Mouse (Mus musculus) inflammation-experienced regulatory T-cells, adult 6 months (primary cell): ENCODE data around the gene Erg28. TPM values are rescaled to one million over a fixed set of nuclear protein-coding genes. Genes with fewer than 3 reads are reported as not detected.

Source experiments
- ATAC-seq: one replicate; pipeline ENCODE4 v1.8.0; 2017
- polyA plus RNA-seq, 3 experiments: library from polyadenylated mRNA; unstranded; fragments of 100-300 nt; shearing (Covaris generic); gene quantifications; one replicate each; pipeline ENCODE4 v1.2.1; 2017

Gene Erg28
- polyA plus RNA-seq, 3 experiments from 2014 or later: 134 to 173 (median 139) TPM

GRCm38 (mm10) chr12:85811676-85812075 is 12.7 kb downstream of the Erg28 start:
- no peak for ATAC-seq

GRCm38 (mm10) chr12:85810959-85811358 is 13.4 kb downstream of the Erg28 start:
- no peak for ATAC-seq

- no peak for ATAC-seq
These were observed 14.6 kb downstream of the Erg28 start for GRCm38 (mm10) chr12:85809726-85810125.

GRCm38 (mm10) chr12:85800031-85800430 is 24.3 kb downstream of the Erg28 start:
- no peak for ATAC-seq

GRCm38 (mm10) chr12:85795551-85795950 is 28.8 kb downstream of the Erg28 start:
- no peak for ATAC-seq

GRCm38 (mm10) chr12:85794094-85794493 is 30.3 kb downstream of the Erg28 start:
- no peak for ATAC-seq

- ATAC-seq: no peak
These were observed 31.5 kb downstream of the Erg28 start for GRCm38 (mm10) chr12:85792821-85793346.

GRCm38 (mm10) chr12:85792158-85792557 is 32.2 kb downstream of the Erg28 start:
- ATAC-seq: no peak

- no peak for ATAC-seq
These were observed 39.2 kb downstream of the Erg28 start for GRCm38 (mm10) chr12:85784916-85785815.

- ATAC-seq: no peak
These were observed 42.7 kb downstream of the Erg28 start for GRCm38 (mm10) chr12:85781606-85782005.

GRCm38 (mm10) chr12:85779707-85780106 is 44.6 kb downstream of the Erg28 start:
- no peak for ATAC-seq

GRCm38 (mm10) chr12:85778962-85779361 is 45.4 kb downstream of the Erg28 start:
- no peak for ATAC-seq

GRCm38 (mm10) chr12:85771356-85771755 is 53.0 kb downstream of the Erg28 start:
- no peak for ATAC-seq

GRCm38 (mm10) chr12:85767750-85768149 is 56.6 kb downstream of the Erg28 start:
- no peak for ATAC-seq

GRCm38 (mm10) chr12:85766287-85766686 is 58.1 kb downstream of the Erg28 start:
- no peak for ATAC-seq

Other genes starting within 250 kb of the Erg28 start
- under 1 TPM; 0.37 to 0.59 (median 0.58) TPM for gene Jdp2, start 225.5 kb downstream of the Erg28 start, polyA plus RNA-seq
- gene Batf, start 137.9 kb downstream of the Erg28 start, polyA plus RNA-seq: 100 to 1,000 TPM; 172 to 296 (median 268) TPM
- gene Flvcr2, start 78.0 kb downstream of the Erg28 start, polyA plus RNA-seq: under 1 TPM; 0.58 to 0.74 (median 0.60) TPM
- 1 to 10 TPM; 8.6 to 9.5 (median 8.7) TPM for gene Ttll5, start 109 bp upstream of the Erg28 start, polyA plus RNA-seq